Mouse (Mus musculus) activated CD4-positive, CD25-positive, alpha-beta regulatory T cell, adult 9 weeks (primary cell): ENCODE results near the gene Omp. TPM values are rescaled to one million over a fixed set of nuclear protein-coding genes. Genes with fewer than 3 reads are reported as not detected.

Source experiments
- polyA plus RNA-seq: library from polyadenylated mRNA; unstranded; fragments of 100-300 nt; shearing (Covaris generic); gene quantifications from one replicate; pipeline ENCODE4 v1.2.1, GENCODE M21; 2017

Omp gene
- not detected for polyA plus RNA-seq

GRCm38 (mm10) chr7:98145402-98145801 lies at the start of gene Omp:
Gene Omp, minus strand, starts transcription at chr7:98145502.

GRCm38 (mm10) chr7:98177929-98178559 lies 32.7 kb upstream of the Omp start, which contains the start of gene Capn5:
Gene Capn5, minus strand, starts transcription at chr7:98178274.

GRCm38 (mm10) chr7:98119179-98119960 lies 25.9 kb downstream of the Omp start, which contains the start of gene Myo7a:
Gene Myo7a, minus strand, starts transcription at chr7:98119524.

Other genes starting within 250 kb of the Omp start
- not detected for gene Gdpd4, start 225.5 kb downstream of the Omp start, polyA plus RNA-seq
- 3.9 TPM for gene Myo7a, start 26.0 kb downstream of the Omp start, polyA plus RNA-seq
- gene Capn5, start 32.8 kb upstream of the Omp start, polyA plus RNA-seq: 3.5 TPM
- gene B3gnt6, start 54.0 kb upstream of the Omp start, polyA plus RNA-seq: not detected
- 8.9 TPM for gene Acer3, start 175.7 kb upstream of the Omp start, polyA plus RNA-seq
- not detected for gene Tsku, start 215.8 kb upstream of the Omp start, polyA plus RNA-seq